Mouse (Mus musculus): ENCODE results near the gene Kidins220.

The Kidins220 gene

GRCm38 (mm10) chr12:24974446-24975114 is at the start of gene Kidins220:
TSS of gene Kidins220 (plus strand) at chr12:24974925.
- DNase-seq (ENCODE audit: low spot score): peak; percentile 92

GRCm38 (mm10) chr12:24925276-24925675 is 49.4 kb upstream of the Kidins220 start:
- no peak for DNase-seq (ENCODE audit: low spot score)

GRCm38 (mm10) chr12:24925684-24926083 is 49.0 kb upstream of the Kidins220 start:
- no peak for DNase-seq (ENCODE audit: low spot score)

- DNase-seq (ENCODE audit: low spot score): peak; percentile 71
Observed at GRCm38 (mm10) chr12:24928051-24928748, 46.5 kb upstream of the Kidins220 start.

- no peak for DNase-seq (ENCODE audit: low spot score)
Observed at GRCm38 (mm10) chr12:24929043-24929442, 45.7 kb upstream of the Kidins220 start.

- DNase-seq (ENCODE audit: low spot score): no peak
Observed at GRCm38 (mm10) chr12:24930760-24931159, 44.0 kb upstream of the Kidins220 start.

- DNase-seq (ENCODE audit: low spot score): no peak
Observed at GRCm38 (mm10) chr12:24932120-24932519, 42.6 kb upstream of the Kidins220 start.

- no peak for DNase-seq (ENCODE audit: low spot score)
Observed at GRCm38 (mm10) chr12:24933206-24933775, 41.4 kb upstream of the Kidins220 start.

- DNase-seq (ENCODE audit: low spot score): no peak
Observed at GRCm38 (mm10) chr12:24933996-24934395, 40.7 kb upstream of the Kidins220 start.

GRCm38 (mm10) chr12:24936281-24936680 is 38.4 kb upstream of the Kidins220 start:
- DNase-seq (ENCODE audit: low spot score): no peak

GRCm38 (mm10) chr12:24939372-24939771 is 35.4 kb upstream of the Kidins220 start:
- DNase-seq (ENCODE audit: low spot score): no peak

- DNase-seq (ENCODE audit: low spot score): no peak
Observed at GRCm38 (mm10) chr12:24942619-24943287, 32.0 kb upstream of the Kidins220 start.

GRCm38 (mm10) chr12:24943427-24943826 is 31.3 kb upstream of the Kidins220 start:
- no peak for DNase-seq (ENCODE audit: low spot score)

- no peak for DNase-seq (ENCODE audit: low spot score)
Observed at GRCm38 (mm10) chr12:24944597-24944996, 30.1 kb upstream of the Kidins220 start.

- DNase-seq (ENCODE audit: low spot score): no peak
Observed at GRCm38 (mm10) chr12:24947065-24947464, 27.7 kb upstream of the Kidins220 start.

- peak; percentile 18 for DNase-seq (ENCODE audit: low spot score)
Observed at GRCm38 (mm10) chr12:24948344-24948743, 26.4 kb upstream of the Kidins220 start.

GRCm38 (mm10) chr12:24950376-24951046 is 24.2 kb upstream of the Kidins220 start:
- DNase-seq (ENCODE audit: low spot score): no peak

- no peak for DNase-seq (ENCODE audit: low spot score)
Observed at GRCm38 (mm10) chr12:24952147-24952546, 22.6 kb upstream of the Kidins220 start.

- DNase-seq (ENCODE audit: low spot score): no peak
Observed at GRCm38 (mm10) chr12:24955137-24955536, 19.6 kb upstream of the Kidins220 start.

- DNase-seq (ENCODE audit: low spot score): no peak
Observed at GRCm38 (mm10) chr12:24958526-24958925, 16.2 kb upstream of the Kidins220 start.

- no peak for DNase-seq (ENCODE audit: low spot score)
Observed at GRCm38 (mm10) chr12:24961821-24962220, 12.9 kb upstream of the Kidins220 start.

- no peak for DNase-seq (ENCODE audit: low spot score)
Observed at GRCm38 (mm10) chr12:24962362-24962967, 12.3 kb upstream of the Kidins220 start.
